In the genomic region with DNA sequence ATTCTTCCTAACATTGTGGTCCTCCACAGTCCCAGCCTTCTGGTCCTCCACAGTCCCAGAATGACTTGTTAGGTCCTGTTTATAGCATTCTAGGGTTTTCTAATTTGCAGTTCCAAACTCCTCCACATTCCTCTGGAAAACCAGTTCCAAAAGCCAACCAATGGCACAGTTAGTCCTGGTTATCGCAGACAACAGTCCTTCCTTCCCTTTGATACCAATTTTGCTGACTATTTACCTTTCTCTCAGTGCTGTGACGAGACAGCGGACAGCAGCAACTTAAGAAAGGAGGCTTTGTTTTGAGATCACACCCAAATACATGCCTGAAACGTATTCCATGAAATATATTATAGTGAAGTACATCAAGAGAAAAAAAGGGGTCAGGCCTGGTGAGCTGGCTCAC, we compare ENCODE assay signal across 27 mouse cellular contexts.
DNase-seq lines count a peak whose midpoint lies in the region; ATAC-seq and TF ChIP-seq lines count a peak whose summit lies in the region.
"Had no signal": no experiment of that assay in that cellular context is flagged by ENCODE, and none has a peak within 500 bp of the region (broad histone marks: within the 10 kb centered on the region; RNA-seq: fewer than 3 reads in every experiment).

No protein-coding gene starts in this region.

- TF ChIP-seq EP300 in liver, postnatal 0 days (IDR thresholded peaks at IDR 0.05; ENCODE audit: low read depth) = no peak
- peak in 1 of 2 experiments; percentile 33; a peak in 1 of 4 replicates for TF ChIP-seq EP300 in MEL (IDR thresholded peaks at IDR 0.05; ENCODE audit: low read depth in 1 of 2, low read length in 2 of 2)

- peak; percentile 39; the same call in 1 of the 2 replicates for ATAC-seq in embryonic facial prominence, embryonic 15.5 days (ENCODE audit: insufficient number of reproducible peaks, low FRiP score, low TSS enrichment, low read depth)
- no peak for ATAC-seq in liver, embryonic 13.5 days (ENCODE audit: low read depth)
- ATAC-seq in liver, postnatal 0 days = no peak
- ATAC-seq: forebrain, embryonic 13.5 days; forebrain, embryonic 16.5 days; hindbrain, embryonic 16.5 days; intestine, embryonic 15.5 days; Patski had no signal

- no peak overlapping the region for H3K27ac ChIP-seq in embryonic facial prominence, embryonic 15.5 days (replicated peaks)
- H3K27ac ChIP-seq in embryonic facial prominence, embryonic 10.5 days (replicated peaks) = no peak overlapping the region
- no peak overlapping the region for H3K27ac ChIP-seq in liver, embryonic 13.5 days
- no peak overlapping the region for H3K27ac ChIP-seq in liver, postnatal 0 days (ENCODE audit: low read depth)
- no peak overlapping the region for H3K27ac ChIP-seq in MEL (ENCODE audit: control insufficient read depth, low read depth, low read length)
- H3K27ac ChIP-seq: embryonic facial prominence, embryonic 12.5 days; forebrain, embryonic 13.5 days; heart, embryonic 15.5 days; hindbrain, embryonic 10.5 days; hindbrain, embryonic 13.5 days; intestine, embryonic 15.5 days had no signal

- no peak for TF ChIP-seq POLR2A in MEL (IDR thresholded peaks at IDR 0.05; ENCODE audit: control insufficient read depth in 1 of 2, insufficient read depth in 1 of 2, low read depth in 1 of 2, low read length in 2 of 2, poor library complexity in 1 of 2)

- no peaks in the 10 kb centered on the region for H3K9me3 ChIP-seq in embryonic facial prominence, embryonic 15.5 days (replicated peaks)
- no peaks in the 10 kb centered on the region for H3K9me3 ChIP-seq in embryonic facial prominence, embryonic 10.5 days
- no peaks in the 10 kb centered on the region for H3K9me3 ChIP-seq in liver, embryonic 13.5 days (replicated peaks)
- H3K9me3 ChIP-seq in liver, postnatal 0 days (ENCODE audit: low read length) = no peaks in the 10 kb centered on the region
- H3K9me3 ChIP-seq in MEL (replicated peaks; ENCODE audit: insufficient read depth, low read length) = no peaks in the 10 kb centered on the region
- H3K9me3 ChIP-seq: embryonic facial prominence, embryonic 12.5 days; forebrain, embryonic 13.5 days; heart, embryonic 12.5 days; heart, embryonic 15.5 days; hindbrain, embryonic 10.5 days; hindbrain, embryonic 13.5 days; intestine, embryonic 15.5 days had no signal

- DNase-seq in embryonic facial prominence, embryonic 10.5 days (ENCODE audit: low spot score) = no peak
- DNase-seq in liver, embryonic 13.5 days = peak; percentile 21
- DNase-seq in liver, postnatal 0 days = no peak
- no peak for DNase-seq in MEL (ENCODE audit: low read depth, low spot score)
- no peak for DNase-seq in cerebellum, postnatal 4 days (ENCODE audit: low spot score in 2 of 2)
- DNase-seq: adrenal gland, postnatal 10 days; adrenal gland, postnatal 36 days; cerebellum, adult 11-12 months; cerebellum, adult 8-10 months; cerebellum, postnatal 10 days; cerebellum, postnatal 36 days; gastrocnemius, postnatal 10 days; gastrocnemius, postnatal 36 days; heart, postnatal 10 days; heart, postnatal 36 days had no signal

- H3K4me1 ChIP-seq in embryonic facial prominence, embryonic 15.5 days = 0 out of 2 replicates have a peak, but pooled peaks cover under 1% of the 10 kb centered on the region
- 0 out of 2 replicates have a peak, but pooled peaks cover 3% of the 10 kb centered on the region for H3K4me1 ChIP-seq in embryonic facial prominence, embryonic 10.5 days
- H3K4me1 ChIP-seq in liver, embryonic 13.5 days (replicated peaks) = no peaks in the 10 kb centered on the region
- no peaks in the 10 kb centered on the region for H3K4me1 ChIP-seq in liver, postnatal 0 days (ENCODE audit: insufficient read depth)
- no peaks in the 10 kb centered on the region for H3K4me1 ChIP-seq in MEL (ENCODE audit: control insufficient read depth in 1 of 2, insufficient read depth in 2 of 2, low read length in 2 of 2)
- H3K4me1 ChIP-seq: embryonic facial prominence, embryonic 12.5 days; forebrain, embryonic 13.5 days; heart, embryonic 12.5 days; heart, embryonic 15.5 days; hindbrain, embryonic 10.5 days; hindbrain, embryonic 13.5 days had no signal

- H3K27me3 ChIP-seq in embryonic facial prominence, embryonic 15.5 days = no peaks in the 10 kb centered on the region
- H3K27me3 ChIP-seq in embryonic facial prominence, embryonic 10.5 days (replicated peaks; ENCODE audit: low read depth, poor library complexity, severe bottlenecking) = no peaks in the 10 kb centered on the region
- no peaks in the 10 kb centered on the region for H3K27me3 ChIP-seq in liver, embryonic 13.5 days
- no peaks in the 10 kb centered on the region for H3K27me3 ChIP-seq in liver, postnatal 0 days (ENCODE audit: insufficient read depth, low read length)
- no peaks in the 10 kb centered on the region for H3K27me3 ChIP-seq in MEL (ENCODE audit: control insufficient read depth in 1 of 2, insufficient read depth in 2 of 2, low read length in 2 of 2)
- H3K27me3 ChIP-seq: embryonic facial prominence, embryonic 12.5 days; forebrain, embryonic 13.5 days; heart, embryonic 12.5 days; heart, embryonic 15.5 days; hindbrain, embryonic 13.5 days; intestine, embryonic 15.5 days; Patski had no signal

- no peak overlapping the region for H3K9ac ChIP-seq in embryonic facial prominence, embryonic 15.5 days
- no peak overlapping the region for H3K9ac ChIP-seq in liver, embryonic 13.5 days
- no peak overlapping the region for H3K9ac ChIP-seq in liver, postnatal 0 days (replicated peaks)
- no peak overlapping the region for H3K9ac ChIP-seq in MEL (ENCODE audit: control insufficient read depth, low read depth, low read length, poor library complexity, severe bottlenecking)
- H3K9ac ChIP-seq: embryonic facial prominence, embryonic 12.5 days; forebrain, embryonic 13.5 days; heart, embryonic 12.5 days; heart, embryonic 15.5 days; hindbrain, embryonic 13.5 days; intestine, embryonic 15.5 days had no signal

- no peak overlapping the region for H3K4me3 ChIP-seq in embryonic facial prominence, embryonic 15.5 days (replicated peaks)
- no peak overlapping the region for H3K4me3 ChIP-seq in embryonic facial prominence, embryonic 10.5 days
- H3K4me3 ChIP-seq in liver, embryonic 13.5 days (replicated peaks) = no peak overlapping the region
- H3K4me3 ChIP-seq in liver, postnatal 0 days (ENCODE audit: low read depth, low read length) = no peak overlapping the region
- no peak overlapping the region for H3K4me3 ChIP-seq in MEL (ENCODE audit: control insufficient read depth in 1 of 2, insufficient read depth in 1 of 2, low read depth in 2 of 2, low read length in 2 of 2)
- H3K4me3 ChIP-seq: embryonic facial prominence, embryonic 12.5 days; erythroblast, embryonic 14.5 days; forebrain, embryonic 13.5 days; heart, embryonic 12.5 days; heart, embryonic 15.5 days; hindbrain, embryonic 10.5 days; hindbrain, embryonic 13.5 days; intestine, embryonic 15.5 days had no signal

- no peaks in the 10 kb centered on the region for H3K79me2 ChIP-seq in MEL (ENCODE audit: control insufficient read depth, insufficient read depth, low read length, poor library complexity)

- 72% methylated on average over 4 of the region's 4 CpGs for WGBS in embryonic facial prominence, embryonic 15.5 days
- WGBS in embryonic facial prominence, embryonic 10.5 days = 77% methylated on average over 4 of the region's 4 CpGs
- WGBS in liver, embryonic 13.5 days (ENCODE audit: insufficient replicate concordance) = 50% methylated on average over 4 of the region's 4 CpGs
- WGBS in liver, postnatal 0 days (ENCODE audit: insufficient replicate concordance) = 69% methylated on average over 4 of the region's 4 CpGs

- TF ChIP-seq CTCF in liver, postnatal 0 days (IDR thresholded peaks at IDR 0.05; ENCODE audit: low read depth) = no peak
- no peak for TF ChIP-seq CTCF in MEL (IDR thresholded peaks at IDR 0.05 in 2 of 3, conservative IDR thresholded peaks at IDR 0.05 in 1 of 3; ENCODE audit: control insufficient read depth in 1 of 3, insufficient read depth in 1 of 3, low read depth in 2 of 3, low read length in 3 of 3, poor library complexity in 1 of 3, severe bottlenecking in 1 of 3)

- no peak overlapping the region for H3K4me2 ChIP-seq in embryonic facial prominence, embryonic 15.5 days (replicated peaks)
- H3K4me2 ChIP-seq in liver, embryonic 13.5 days = no peak overlapping the region
- H3K4me2 ChIP-seq in liver, postnatal 0 days (ENCODE audit: low read depth, low read length) = no peak overlapping the region
- H3K4me2 ChIP-seq: embryonic facial prominence, embryonic 12.5 days; forebrain, embryonic 13.5 days; heart, embryonic 12.5 days; heart, embryonic 15.5 days; hindbrain, embryonic 13.5 days; intestine, embryonic 15.5 days had no signal

- no peaks in the 10 kb centered on the region for H3K36me3 ChIP-seq in embryonic facial prominence, embryonic 15.5 days
- no peaks in the 10 kb centered on the region for H3K36me3 ChIP-seq in embryonic facial prominence, embryonic 10.5 days (replicated peaks)
- no peaks in the 10 kb centered on the region for H3K36me3 ChIP-seq in liver, embryonic 13.5 days
- H3K36me3 ChIP-seq in liver, postnatal 0 days (replicated peaks; ENCODE audit: insufficient read depth, low read length) = no peaks in the 10 kb centered on the region
- no peaks in the 10 kb centered on the region for H3K36me3 ChIP-seq in MEL (ENCODE audit: control insufficient read depth in 1 of 2, insufficient read depth in 2 of 2, low read length in 2 of 2)
- H3K36me3 ChIP-seq: embryonic facial prominence, embryonic 12.5 days; heart, embryonic 12.5 days; heart, embryonic 15.5 days; hindbrain, embryonic 10.5 days; hindbrain, embryonic 13.5 days; intestine, embryonic 15.5 days had no signal

- no peak for TF ChIP-seq RAD21 in MEL (IDR thresholded peaks at IDR 0.05; ENCODE audit: low read depth, low read length)

TF ChIP-seq in MEL, 35 proteins besides CTCF, POLR2A, EP300 and RAD21:
- TF ChIP-seq TBP (IDR thresholded peaks at IDR 0.05; ENCODE audit: low read depth, low read length) (no peak), ETS1 (IDR thresholded peaks at IDR 0.05; ENCODE audit: low read depth, low read length) (0 out of 2 replicates have a peak, but pooled peaks have one; percentile 31), MAZ (IDR thresholded peaks at IDR 0.05; ENCODE audit: low read depth, low read length) (no peak), GATA1 (IDR thresholded peaks at IDR 0.05; ENCODE audit: low read depth, low read length) (0 out of 2 replicates have a peak, but pooled peaks have one; percentile 5), TCF12 (IDR thresholded peaks at IDR 0.05; ENCODE audit: low read depth, low read length) (peak; percentile 81; the same call in 1 of the 2 replicates)
